Mouse (Mus musculus): ENCODE data around the gene Ccdc12. TPM values are rescaled to one million over a fixed set of nuclear protein-coding genes. Genes with fewer than 3 reads are reported as not detected.

Ccdc12 gene
- 176 and 189 TPM in 2 replicates for polyA plus RNA-seq (2016; fragmentation: Nextera tagmentation; extraction: Ambion mirVana)

DNA sequence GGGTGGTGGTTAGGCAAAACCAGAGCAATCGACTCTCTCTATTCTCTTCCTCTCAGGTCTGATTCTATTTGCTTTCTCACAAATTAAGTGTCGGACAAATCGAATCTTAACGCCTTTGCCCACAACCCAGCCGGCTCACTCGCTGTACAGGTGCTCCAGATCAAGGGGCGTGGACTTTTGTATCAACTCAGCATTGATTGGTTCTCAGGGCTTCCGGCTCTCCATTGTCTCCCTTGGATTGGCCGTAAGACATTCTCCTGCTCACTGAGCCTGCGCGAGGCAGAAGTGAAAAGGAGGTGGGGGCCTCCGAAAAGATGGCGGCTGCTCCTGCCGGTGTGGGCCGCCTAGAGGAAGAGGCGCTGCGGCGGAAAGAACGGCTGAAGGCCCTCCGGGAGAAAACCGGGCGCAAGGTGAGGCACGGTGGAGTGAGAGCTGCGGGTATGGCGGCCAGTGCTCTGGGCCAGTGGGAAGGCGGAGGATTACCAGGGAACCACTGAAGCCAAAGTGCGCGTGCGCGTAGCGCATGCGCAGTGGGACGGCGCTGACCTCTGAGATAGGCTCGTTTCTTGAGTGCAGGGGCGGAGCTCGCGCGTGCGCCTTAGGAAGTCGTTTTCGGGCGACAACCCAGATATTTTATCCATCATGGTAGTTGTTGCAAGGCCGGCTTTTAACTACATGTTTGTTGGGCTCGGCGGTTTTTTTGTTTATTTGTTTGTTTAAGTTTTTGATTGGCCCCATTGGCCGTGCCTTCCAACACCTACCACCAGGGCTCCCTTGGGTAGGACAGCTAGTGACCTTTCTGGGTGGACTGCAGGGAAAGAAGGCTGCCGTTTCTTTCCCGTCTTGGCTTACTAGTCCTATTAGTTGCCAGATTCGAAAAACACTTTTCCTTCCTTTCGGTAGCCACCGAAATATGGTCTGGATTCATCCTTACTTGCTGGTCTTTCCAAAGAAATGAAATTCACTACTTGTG is at the start of gene Ccdc12:
TSS of gene Ccdc12 (plus strand) at position 255 of the 973 bp plus-strand sequence.
- Histone ChIP-seq H3K4me3 (peak within 1 kb of the TSS; percentile 78), H3K27me3 (ENCODE audit: low read depth, poor library complexity, severe bottlenecking) (peaks cover 22% of the 10 kb centered on the region), H3K9me3 (replicated peaks) (no peaks in the 10 kb centered on the region), H3K36me3 (peaks cover 12% of the 10 kb centered on the region), H3K27ac (replicated peaks) (peak within 1 kb of the TSS; percentile 98), H3K4me1 (peaks cover 57% of the 10 kb centered on the region)
- under 1% methylated on average over 52 of the region's 52 CpGs for WGBS
- peak; percentile 94 for DNase-seq (ENCODE audit: low spot score)

DNA sequence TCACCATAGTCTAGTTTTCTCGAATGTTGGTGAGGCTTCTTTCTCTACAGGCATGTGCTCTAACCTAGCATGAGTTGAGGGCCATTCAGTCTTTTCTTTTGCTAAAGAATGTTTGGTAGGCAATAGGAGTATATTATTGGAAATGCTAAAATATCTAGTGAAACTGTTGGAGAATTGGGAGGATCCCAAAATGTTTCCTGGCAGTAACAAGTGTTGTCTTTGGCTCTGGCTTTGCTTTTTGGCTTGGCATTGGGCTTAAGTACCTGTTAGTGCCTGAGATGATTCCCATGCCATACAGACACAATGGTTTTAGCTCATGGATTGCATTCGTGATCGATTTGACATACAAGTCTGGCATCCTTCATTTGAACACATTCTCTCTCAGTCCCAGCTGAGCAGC is 44.8 kb upstream of the Ccdc12 start:
- no peaks in the 10 kb centered on the region for H3K4me1 ChIP-seq
- H3K27me3 ChIP-seq (ENCODE audit: low read depth, poor library complexity, severe bottlenecking): no peaks in the 10 kb centered on the region
- DNase-seq (ENCODE audit: low spot score): no peak
- H3K4me3 ChIP-seq: no peak overlapping the region
- H3K36me3 ChIP-seq: peaks cover 90% of the 10 kb centered on the region
- WGBS: 92% methylated on average over 3 of the region's 3 CpGs
- H3K27ac ChIP-seq (replicated peaks): no peak overlapping the region
- no peaks in the 10 kb centered on the region for H3K9me3 ChIP-seq (replicated peaks)

DNA sequence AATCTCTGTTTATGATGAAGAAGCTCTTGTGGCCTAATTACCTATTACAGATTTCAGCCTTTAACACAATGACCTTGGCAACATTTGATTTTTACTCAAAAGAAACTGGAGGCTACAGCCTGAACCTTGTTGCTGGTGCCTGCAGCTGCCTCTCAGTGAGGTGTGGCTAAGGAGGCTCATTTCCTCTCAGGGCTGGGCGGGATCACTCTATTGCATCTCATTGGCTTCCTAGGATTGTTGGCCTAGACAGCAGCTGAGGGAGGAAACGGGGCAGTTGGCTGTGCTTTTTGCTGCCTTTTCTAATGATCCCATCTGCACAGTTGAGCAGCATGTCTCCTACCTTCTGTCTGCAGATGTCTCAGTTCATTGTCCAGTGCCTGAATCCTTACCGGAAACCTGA is 39.2 kb upstream of the Ccdc12 start:
- peaks cover 99% of the 10 kb centered on the region for H3K36me3 ChIP-seq

GRCm38 (mm10) chr9:110620180-110620579 is 36.1 kb upstream of the Ccdc12 start:
- WGBS: 87% methylated on average over 7 of the region's 7 CpGs
- Histone ChIP-seq H3K9me3 (replicated peaks) (no peaks in the 10 kb centered on the region), H3K27ac (replicated peaks) (no peak overlapping the region), H3K36me3 (peaks cover 75% of the 10 kb centered on the region), H3K4me1 (peaks cover 20% of the 10 kb centered on the region), H3K4me3 (no peak overlapping the region), H3K27me3 (ENCODE audit: low read depth, poor library complexity, severe bottlenecking) (0 out of 2 replicates have a peak, but pooled peaks cover under 1% of the 10 kb centered on the region)
- peak; percentile 11 for DNase-seq (ENCODE audit: low spot score)

More for the DNA sequence above, 39.2 kb upstream of the Ccdc12 start:
- no peak for DNase-seq (ENCODE audit: low spot score)
- H3K4me1 ChIP-seq: no peaks in the 10 kb centered on the region
- no peaks in the 10 kb centered on the region for H3K27me3 ChIP-seq (ENCODE audit: low read depth, poor library complexity, severe bottlenecking)
- H3K4me3 ChIP-seq: no peak overlapping the region
- WGBS: 86% methylated on average over 3 of the region's 3 CpGs
- no peaks in the 10 kb centered on the region for H3K9me3 ChIP-seq (replicated peaks)
- H3K27ac ChIP-seq (replicated peaks): no peak overlapping the region

- H3K4me1 ChIP-seq: peaks cover 25% of the 10 kb centered on the region
- WGBS: 97% methylated on average over 7 of the region's 7 CpGs
- H3K27ac ChIP-seq (replicated peaks): no peak overlapping the region
- no peak for DNase-seq (ENCODE audit: low spot score)
- no peaks in the 10 kb centered on the region for H3K9me3 ChIP-seq (replicated peaks)
- H3K36me3 ChIP-seq: peaks cover 70% of the 10 kb centered on the region
- peaks cover 5% of the 10 kb centered on the region for H3K27me3 ChIP-seq (ENCODE audit: low read depth, poor library complexity, severe bottlenecking)
- H3K4me3 ChIP-seq: no peak overlapping the region
These were observed 35.6 kb upstream of the Ccdc12 start for GRCm38 (mm10) chr9:110620685-110621084.

- Histone ChIP-seq H3K27ac (replicated peaks) (no peak overlapping the region), H3K9me3 (replicated peaks) (no peaks in the 10 kb centered on the region), H3K36me3 (peaks cover 53% of the 10 kb centered on the region), H3K4me1 (peaks cover 26% of the 10 kb centered on the region), H3K27me3 (ENCODE audit: low read depth, poor library complexity, severe bottlenecking) (peaks cover 19% of the 10 kb centered on the region), H3K4me3 (no peak overlapping the region)
- 86% methylated on average over 12 of the region's 12 CpGs for WGBS
- peak; percentile 11 for DNase-seq (ENCODE audit: low spot score)
These were observed 33.6 kb upstream of the Ccdc12 start for GRCm38 (mm10) chr9:110622621-110623219.

GRCm38 (mm10) chr9:110623416-110624195 is 32.7 kb upstream of the Ccdc12 start:
- WGBS: 53% methylated on average over 8 of the region's 8 CpGs
- Histone ChIP-seq H3K27ac (replicated peaks) (peak overlapping the region; percentile 88), H3K36me3 (peaks cover 44% of the 10 kb centered on the region), H3K27me3 (ENCODE audit: low read depth, poor library complexity, severe bottlenecking) (peaks cover 19% of the 10 kb centered on the region), H3K9me3 (replicated peaks) (no peaks in the 10 kb centered on the region), H3K4me3 (peak overlapping the region; percentile 61), H3K4me1 (peaks cover 26% of the 10 kb centered on the region)
- peak; percentile 11 for DNase-seq (ENCODE audit: low spot score)

DNA sequence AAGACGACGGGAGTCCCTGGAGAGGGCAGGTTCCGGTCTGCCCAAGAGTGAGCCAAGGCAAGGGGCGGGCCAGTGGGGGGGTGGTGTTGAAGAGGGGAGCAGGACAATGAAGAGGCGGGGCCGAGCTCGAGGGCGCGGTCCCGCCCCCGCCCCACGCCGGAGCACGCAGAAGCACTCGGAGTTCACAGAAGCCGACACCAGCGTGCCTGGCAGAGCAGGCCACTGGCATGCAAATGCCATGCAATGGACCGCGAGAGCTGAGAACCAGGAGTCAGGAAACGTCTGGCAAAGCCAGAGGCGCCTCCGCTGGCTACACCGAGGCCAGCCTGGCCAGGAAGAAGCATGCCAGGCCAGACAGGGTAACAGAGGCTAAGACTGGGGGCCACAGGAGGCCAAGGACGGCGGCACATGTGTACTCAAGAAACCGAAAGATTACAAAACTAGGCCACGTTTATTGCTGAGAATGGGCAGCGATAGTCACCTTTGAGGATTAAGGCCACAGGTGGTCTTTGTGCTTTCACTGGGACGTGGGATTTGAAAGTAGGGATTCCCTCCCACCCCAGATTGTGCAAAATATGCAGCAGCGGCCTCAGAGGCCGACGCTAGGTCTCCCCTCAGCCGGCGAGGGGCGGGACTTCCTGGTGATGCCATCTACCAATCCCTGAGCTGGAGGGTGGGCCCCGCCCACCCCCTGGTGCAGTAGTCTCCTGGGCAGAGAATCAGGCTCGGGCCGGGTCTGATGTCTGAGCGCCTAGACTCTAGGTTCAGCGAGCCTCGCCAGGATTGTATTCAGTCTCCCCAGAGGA is 31.7 kb upstream of the Ccdc12 start, which contains the start of gene Nradd:
TSS of gene Nradd (minus strand) at position 92 of the 806 bp plus-strand sequence.
- WGBS: under 1% methylated on average over 41 of the region's 41 CpGs
- peak; percentile 93 for DNase-seq (ENCODE audit: low spot score)

GRCm38 (mm10) chr9:110625350-110625908 is 30.9 kb upstream of the Ccdc12 start:
- H3K4me3 ChIP-seq: peak overlapping the region; percentile 61
- peaks cover 24% of the 10 kb centered on the region for H3K27me3 ChIP-seq (ENCODE audit: low read depth, poor library complexity, severe bottlenecking)
- H3K9me3 ChIP-seq (replicated peaks): no peaks in the 10 kb centered on the region
- H3K36me3 ChIP-seq: peaks cover 26% of the 10 kb centered on the region
- peaks cover 26% of the 10 kb centered on the region for H3K4me1 ChIP-seq
- WGBS: 67% methylated on average over 11 of the region's 11 CpGs
- DNase-seq (ENCODE audit: low spot score): no peak
- peak overlapping the region; percentile 88 for H3K27ac ChIP-seq (replicated peaks)

More for the DNA sequence above, 31.7 kb upstream of the Ccdc12 start, which contains the start of gene Nradd:
- peaks cover 34% of the 10 kb centered on the region for H3K36me3 ChIP-seq
- H3K4me1 ChIP-seq: peaks cover 26% of the 10 kb centered on the region
- peak within 1 kb of the TSS; percentile 88 for H3K27ac ChIP-seq (replicated peaks)
- peaks cover 20% of the 10 kb centered on the region for H3K27me3 ChIP-seq (ENCODE audit: low read depth, poor library complexity, severe bottlenecking)
- H3K4me3 ChIP-seq: peak within 1 kb of the TSS; percentile 61
- H3K9me3 ChIP-seq (replicated peaks): no peaks in the 10 kb centered on the region

GRCm38 (mm10) chr9:110630171-110630570 is 26.1 kb upstream of the Ccdc12 start:
- Histone ChIP-seq H3K4me3 (no peak overlapping the region), H3K27ac (replicated peaks) (no peak overlapping the region), H3K9me3 (replicated peaks) (no peaks in the 10 kb centered on the region), H3K4me1 (peaks cover 42% of the 10 kb centered on the region), H3K36me3 (peaks cover 3% of the 10 kb centered on the region; the same call in 1 of the 2 replicates), H3K27me3 (ENCODE audit: low read depth, poor library complexity, severe bottlenecking) (peaks cover 71% of the 10 kb centered on the region)
- no peak for DNase-seq (ENCODE audit: low spot score)
- 94% methylated on average over 15 of the region's 15 CpGs for WGBS

- DNase-seq (ENCODE audit: low spot score): peak; percentile 80
- whole genome bisulfite sequencing: 9% methylated on average over 10 of the region's 10 CpGs
- H3K27ac ChIP-seq (replicated peaks): no peak overlapping the region; the same call in 1 of the 2 replicates
- peaks cover 39% of the 10 kb centered on the region for H3K4me1 ChIP-seq
- H3K4me3 ChIP-seq: peak overlapping the region; percentile 49
- peaks cover 70% of the 10 kb centered on the region for H3K27me3 ChIP-seq (ENCODE audit: low read depth, poor library complexity, severe bottlenecking)
- no peaks in the 10 kb centered on the region for H3K9me3 ChIP-seq (replicated peaks)
- peaks cover 3% of the 10 kb centered on the region; the same call in 1 of the 2 replicates for H3K36me3 ChIP-seq
These were observed 25.1 kb upstream of the Ccdc12 start for GRCm38 (mm10) chr9:110631191-110631590.
